Mouse (Mus musculus) embryonic facial prominence, embryonic 11.5 days (tissue): Measurements from ENCODE around the gene Prok1. TPM values are rescaled to one million over a fixed set of nuclear protein-coding genes. Genes with fewer than 3 reads are reported as not detected.

Experiments
- ATAC-seq: fragments of 200-750 bp; cut with Nextera tagmentation; replicated peaks from 2 replicates; pipeline ENCODE4 v1.8.0; 2017; ENCODE audit warnings: low read depth; ENCODE audit not compliant: insufficient number of reproducible peaks, low FRiP score, low TSS enrichment
- DNase-seq: peaks from one replicate; pipeline ENCODE4 v3.0.0-alpha.2; 2015; ENCODE audit warnings: low spot score
- H3K27ac ChIP-seq: fragments of 300-500 bp; sonication (generic); replicated peaks from 2 replicates; pipeline ENCODE4 v1.5.1; 2014; ENCODE audit warnings: mild to moderate bottlenecking, low read depth, low read length, control low read depth
- H3K27me3 ChIP-seq: fragments of 300-500 bp; sonication (generic); 2 replicates; pipeline ENCODE4 v1.6.1; 2014; ENCODE audit warnings: mild to moderate bottlenecking, low read length, moderate library complexity, mixed read lengths; ENCODE audit not compliant: control insufficient read depth, insufficient read depth
- H3K36me3 ChIP-seq: fragments of 300-500 bp; sonication (generic); replicated peaks from 2 replicates; pipeline ENCODE4 v1.6.1; 2014; ENCODE audit warnings: low read depth, mild to moderate bottlenecking, low read length, moderate library complexity, mixed read lengths; ENCODE audit not compliant: control insufficient read depth, insufficient read depth
- H3K4me1 ChIP-seq: fragments of 300-500 bp; sonication (generic); 2 replicates; pipeline ENCODE4 v1.6.1; 2014; ENCODE audit warnings: low read length, mixed read lengths; ENCODE audit not compliant: control insufficient read depth, insufficient read depth
- H3K4me2 ChIP-seq: fragments of 300-500 bp; sonication (generic); 2 replicates; pipeline ENCODE4 v1.6.1; 2014; ENCODE audit warnings: low read depth, mild to moderate bottlenecking, control low read depth, low read length, moderate library complexity
- H3K4me3 ChIP-seq: fragments of 300-500 bp; sonication (generic); 2 replicates; pipeline ENCODE4 v1.5.1; 2014; ENCODE audit warnings: low read depth, low read length, control low read depth
- H3K9ac ChIP-seq: fragments of 300-500 bp; sonication (generic); replicated peaks from 2 replicates; pipeline ENCODE4 v1.6.1; 2014; ENCODE audit warnings: mild to moderate bottlenecking, control low read depth, low read length
- H3K9me3 ChIP-seq: fragments of 300-500 bp; sonication (generic); replicated peaks from 2 replicates; pipeline ENCODE4 v1.6.1; 2016; ENCODE audit warnings: mild to moderate bottlenecking, low read length, inconsistent platforms, mixed read lengths; ENCODE audit not compliant: control insufficient read depth
- WGBS: fragments of 180-500 bp; shearing (Covaris S2); extraction: QIAGEN DNeasy Blood & Tissue Kit; methylation state at CpG from one replicate; pipeline ENCODE4 v1.1.7; 2014; 5-methylcytosine and 5-hydroxymethylcytosine counted together
- polyA plus RNA-seq: library from polyadenylated mRNA; unstranded; fragments of >200 nt; fragmentation: Nextera tagmentation; extraction: Ambion mirVana; gene quantifications from 2 replicates; pipeline ENCODE4 v1.2.1, GENCODE M21; 2014

The Prok1 gene
- polyA plus RNA-seq, 1 experiment from 2014 or later: not detected

DNA sequence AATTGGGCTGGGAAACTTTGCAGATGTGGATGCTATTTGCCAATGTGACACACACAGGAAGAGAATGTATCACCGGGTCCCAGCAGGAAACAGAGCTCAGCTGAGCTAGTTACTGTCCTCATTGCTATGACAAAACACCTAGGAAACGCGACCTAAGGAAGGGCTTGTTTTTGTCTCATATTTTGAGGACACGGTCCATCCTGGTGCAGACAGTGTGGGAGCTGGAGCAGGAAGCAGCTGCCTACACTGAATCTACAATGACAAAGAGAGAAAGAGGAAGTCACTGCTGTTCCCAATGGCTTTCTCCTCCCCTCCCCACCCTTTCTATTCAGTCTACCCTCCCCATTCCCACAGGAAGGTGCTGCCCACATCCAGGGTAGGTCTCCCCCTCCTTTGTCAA, 12.5 kb upstream of the Prok1 start:
- H3K27ac ChIP-seq: no peak overlapping the region
- H3K4me3 ChIP-seq: no peak overlapping the region
- ATAC-seq: no peak
- no peaks in the 10 kb centered on the region for H3K9me3 ChIP-seq
- no peak for DNase-seq
- no peaks in the 10 kb centered on the region for H3K36me3 ChIP-seq
- H3K9ac ChIP-seq: no peak overlapping the region
- H3K4me1 ChIP-seq: no peaks in the 10 kb centered on the region
- no peak overlapping the region for H3K4me2 ChIP-seq
- no peaks in the 10 kb centered on the region for H3K27me3 ChIP-seq
- 75% methylated on average over 4 of the region's 4 CpGs for WGBS

DNA sequence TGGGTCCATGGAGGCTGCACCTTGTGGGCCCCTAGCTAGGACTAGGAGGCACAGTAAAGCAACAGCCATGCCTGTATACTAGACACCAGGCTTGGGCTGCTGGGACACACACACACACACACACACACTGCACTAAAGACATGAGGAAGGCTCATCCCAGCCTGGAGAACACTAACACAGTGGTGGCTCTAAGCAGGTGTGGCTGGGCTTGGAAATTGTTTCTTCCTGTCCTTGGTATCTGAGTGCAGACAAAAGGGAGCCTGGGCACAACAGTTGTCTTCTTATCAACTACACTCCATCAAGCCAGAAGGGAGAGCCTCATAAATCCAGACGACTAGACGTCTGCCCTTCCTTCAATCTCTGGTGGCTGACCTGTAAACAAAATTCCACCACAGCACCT, 10.8 kb upstream of the Prok1 start:
- 68% methylated on average over 2 of the region's 2 CpGs for WGBS

GRCm38 (mm10) chr3:107249042-107249441, 9.5 kb upstream of the Prok1 start:
- WGBS: 68% methylated on average over 3 of the region's 3 CpGs
- no peak overlapping the region for H3K9ac ChIP-seq
- no peak overlapping the region for H3K4me3 ChIP-seq
- H3K4me2 ChIP-seq: no peak overlapping the region
- DNase-seq (no peak), ATAC-seq (no peak)
- H3K4me1 ChIP-seq: no peaks in the 10 kb centered on the region
- H3K36me3 ChIP-seq: no peaks in the 10 kb centered on the region
- H3K27me3 ChIP-seq: no peaks in the 10 kb centered on the region
- no peak overlapping the region for H3K27ac ChIP-seq
- no peaks in the 10 kb centered on the region for H3K9me3 ChIP-seq

More for the DNA sequence above, 10.8 kb upstream of the Prok1 start:
- Histone ChIP-seq H3K4me1 (no peaks in the 10 kb centered on the region), H3K4me3 (no peak overlapping the region), H3K9me3 (no peaks in the 10 kb centered on the region), H3K9ac (no peak overlapping the region), H3K27ac (no peak overlapping the region), H3K27me3 (no peaks in the 10 kb centered on the region), H3K36me3 (no peaks in the 10 kb centered on the region), H3K4me2 (no peak overlapping the region)
- no peak for DNase-seq
- no peak for ATAC-seq

DNA sequence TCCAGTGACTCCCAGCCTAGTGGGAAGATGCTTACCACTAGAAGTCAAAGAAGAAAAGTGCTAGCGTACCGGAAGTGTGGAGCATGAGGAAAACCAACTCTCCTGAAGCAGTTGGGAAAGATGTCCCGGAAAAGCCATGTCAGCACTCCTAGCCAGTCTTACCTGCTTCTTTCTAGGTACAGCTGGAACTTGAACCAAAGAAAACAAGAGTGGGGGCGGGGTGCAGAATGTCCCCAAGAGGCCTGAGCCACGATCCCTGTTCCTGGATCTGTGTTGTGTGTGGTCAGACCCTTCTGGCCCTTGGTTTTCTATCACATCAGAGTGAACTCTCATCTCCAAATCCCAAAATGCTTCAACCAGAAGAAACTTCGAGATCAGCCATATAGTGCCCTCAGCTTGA, 7.4 kb upstream of the Prok1 start:
- H3K36me3 ChIP-seq: no peaks in the 10 kb centered on the region
- H3K9me3 ChIP-seq: no peaks in the 10 kb centered on the region
- no peaks in the 10 kb centered on the region for H3K27me3 ChIP-seq
- H3K27ac ChIP-seq: no peak overlapping the region
- no peak overlapping the region for H3K4me2 ChIP-seq
- WGBS: 77% methylated on average over 6 of the region's 6 CpGs
- DNase-seq: no peak
- H3K9ac ChIP-seq: no peak overlapping the region
- no peak overlapping the region for H3K4me3 ChIP-seq
- ATAC-seq: no peak
- H3K4me1 ChIP-seq: no peaks in the 10 kb centered on the region

DNA sequence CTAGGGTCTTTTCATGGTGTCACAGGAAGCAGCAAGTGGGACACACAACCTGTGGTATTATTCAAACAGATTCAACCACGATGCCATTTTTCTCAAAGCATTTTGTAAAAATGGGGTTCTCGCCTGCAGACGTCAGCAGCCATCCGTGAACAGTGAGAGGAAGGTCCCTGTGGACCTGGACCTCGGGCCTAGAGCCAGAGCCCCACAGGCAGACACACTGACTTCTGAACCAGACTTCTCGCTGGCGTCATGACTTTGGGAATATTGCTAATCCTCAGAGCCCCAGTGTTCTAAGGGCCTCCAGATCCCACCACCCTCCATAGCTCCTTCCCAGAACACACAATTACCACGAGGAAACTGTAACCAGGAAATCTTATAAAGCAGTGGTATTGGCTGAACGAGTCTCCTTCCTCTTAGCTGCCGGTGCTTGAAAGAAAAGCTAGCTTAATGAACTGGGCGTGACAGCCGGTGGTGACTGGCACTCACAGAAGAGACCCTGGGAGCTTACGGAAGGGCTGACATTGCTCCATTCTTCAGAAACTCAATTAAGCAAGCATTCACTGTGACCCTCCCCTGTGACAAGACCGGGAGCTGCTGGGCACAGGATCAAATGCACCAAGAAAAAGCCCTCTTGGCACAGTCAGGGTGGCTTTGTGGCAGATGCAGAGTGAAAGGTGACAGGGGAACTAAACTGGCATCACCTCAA, 2.0 kb upstream of the Prok1 start:
- Histone ChIP-seq H3K9ac (no peak overlapping the region), H3K27ac (no peak overlapping the region), H3K27me3 (no peaks in the 10 kb centered on the region), H3K4me3 (no peak overlapping the region), H3K9me3 (no peaks in the 10 kb centered on the region), H3K4me2 (no peak overlapping the region), H3K36me3 (no peaks in the 10 kb centered on the region), H3K4me1 (no peaks in the 10 kb centered on the region)
- ATAC-seq (no peak), DNase-seq (no peak)
- WGBS: 48% methylated on average over 14 of the region's 14 CpGs

GRCm38 (mm10) chr3:107238471-107238980, 981 bp downstream of the Prok1 start:
- no peaks in the 10 kb centered on the region for H3K9me3 ChIP-seq
- H3K27ac ChIP-seq: no peak overlapping the region
- ATAC-seq (no peak), DNase-seq (no peak)
- H3K27me3 ChIP-seq: no peaks in the 10 kb centered on the region
- 90% methylated on average over 8 of the region's 8 CpGs for WGBS
- H3K4me1 ChIP-seq: no peaks in the 10 kb centered on the region
- H3K36me3 ChIP-seq: no peaks in the 10 kb centered on the region
- H3K4me3 ChIP-seq: no peak overlapping the region
- H3K4me2 ChIP-seq: no peak overlapping the region
- H3K9ac ChIP-seq: no peak overlapping the region

DNA sequence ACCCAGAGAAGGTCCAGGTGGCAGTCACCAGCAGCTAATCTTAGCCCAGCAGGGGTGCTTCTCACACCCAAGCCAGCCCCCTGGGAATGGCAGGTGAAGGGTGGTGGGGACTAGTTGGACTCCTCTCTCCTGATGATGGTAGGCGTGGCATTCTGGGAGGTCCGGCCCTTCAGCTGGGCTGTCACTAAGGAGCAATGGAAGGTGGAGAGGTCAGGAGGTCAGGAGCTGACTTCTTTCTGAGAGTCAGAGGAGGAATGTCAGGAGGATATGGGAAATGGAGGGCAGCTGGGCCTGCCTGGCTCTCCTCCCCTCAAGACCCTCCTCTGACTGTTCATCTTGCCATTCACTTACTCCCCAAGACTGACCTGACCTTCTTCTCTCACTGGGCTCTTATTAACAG, 1.5 kb downstream of the Prok1 start:
- no peaks in the 10 kb centered on the region for H3K36me3 ChIP-seq
- H3K4me1 ChIP-seq: no peaks in the 10 kb centered on the region
- H3K9ac ChIP-seq: no peak overlapping the region
- no peak overlapping the region for H3K27ac ChIP-seq
- no peak overlapping the region for H3K4me2 ChIP-seq
- WGBS: 51% methylated on average over 2 of the region's 2 CpGs
- H3K4me3 ChIP-seq: no peak overlapping the region
- no peaks in the 10 kb centered on the region for H3K27me3 ChIP-seq
- no peaks in the 10 kb centered on the region for H3K9me3 ChIP-seq
- no peak for DNase-seq
- ATAC-seq: no peak

DNA sequence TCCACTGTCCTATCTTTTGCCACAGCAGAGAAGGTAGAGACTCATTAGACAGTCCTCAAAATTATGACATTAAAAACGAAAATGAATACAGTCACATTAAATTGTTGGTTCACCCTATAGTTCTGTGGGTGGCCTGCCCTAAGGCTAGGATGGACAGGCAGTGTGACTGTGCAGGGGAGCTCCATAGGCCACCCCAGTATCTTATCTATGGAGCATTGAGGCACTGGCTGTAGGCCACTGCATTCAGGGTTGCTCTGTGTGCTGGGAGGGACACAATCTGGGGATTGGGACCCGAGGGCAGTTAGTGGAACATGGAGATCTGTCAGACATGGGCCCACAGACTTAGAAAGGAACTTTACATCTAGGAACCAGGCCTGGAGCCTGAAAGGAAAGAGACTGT, 5.6 kb downstream of the Prok1 start:
- H3K27ac ChIP-seq: no peak overlapping the region
- H3K9ac ChIP-seq: no peak overlapping the region
- no peak for ATAC-seq
- no peaks in the 10 kb centered on the region for H3K27me3 ChIP-seq
- DNase-seq: no peak
- H3K4me3 ChIP-seq: no peak overlapping the region
- no peaks in the 10 kb centered on the region for H3K36me3 ChIP-seq
- no peak overlapping the region for H3K4me2 ChIP-seq
- H3K9me3 ChIP-seq: no peaks in the 10 kb centered on the region
- H3K4me1 ChIP-seq: no peaks in the 10 kb centered on the region
- WGBS: 36% methylated on average over 2 of the region's 2 CpGs
